Mouse (Mus musculus) heart, postnatal 0 days (tissue): ENCODE measurements around the gene Tfrc. TPM values are rescaled to one million over a fixed set of nuclear protein-coding genes. Genes with fewer than 3 reads are reported as not detected.

ENCODE experiments used
- ATAC-seq: fragments of 200-750 bp; cut with Nextera tagmentation; 2 replicates; pipeline ENCODE4 v1.8.0; 2017; ENCODE audit warnings: low read depth, moderate number of reproducible peaks, moderate library complexity; ENCODE audit not compliant: insufficient read depth
- DNase-seq: peaks from one replicate; pipeline ENCODE4 v3.0.0-alpha.2; 2016; ENCODE audit warnings: low spot score
- H3K27ac ChIP-seq: fragments of 300-500 bp; sonication (generic); 2 replicates; pipeline ENCODE4 v1.5.1; 2014; ENCODE audit warnings: low read depth, mild to moderate bottlenecking
- H3K27me3 ChIP-seq: fragments of 300-500 bp; sonication (generic); 2 replicates; pipeline ENCODE4 v1.6.1; 2014; ENCODE audit warnings: low read length, mixed read lengths; ENCODE audit not compliant: control insufficient read depth, insufficient read depth
- H3K36me3 ChIP-seq: fragments of 300-500 bp; sonication (generic); replicated peaks from 2 replicates; pipeline ENCODE4 v1.6.1; 2014; ENCODE audit warnings: low read length, mixed read lengths; ENCODE audit not compliant: control insufficient read depth, insufficient read depth
- H3K4me1 ChIP-seq: fragments of 300-500 bp; sonication (generic); 2 replicates; pipeline ENCODE4 v1.6.1; 2014; ENCODE audit warnings: antibody characterized with exemption; ENCODE audit not compliant: control insufficient read depth, insufficient read depth
- H3K4me2 ChIP-seq: fragments of 300-500 bp; sonication (generic); 2 replicates; pipeline ENCODE4 v1.6.1; 2014; ENCODE audit warnings: low read depth, mild to moderate bottlenecking, low read length, moderate library complexity
- H3K4me3 ChIP-seq: fragments of 300-500 bp; sonication (generic); 2 replicates; pipeline ENCODE4 v1.5.1; 2014; ENCODE audit warnings: low read depth, low read length
- H3K9ac ChIP-seq: fragments of 300-500 bp; sonication (generic); replicated peaks from 2 replicates; pipeline ENCODE4 v1.6.1; 2014; ENCODE audit warnings: low read depth, low read length, mixed read lengths
- H3K9me3 ChIP-seq: fragments of 300-500 bp; sonication (generic); replicated peaks from 2 replicates; pipeline ENCODE4 v1.6.1; 2016; ENCODE audit warnings: low read length; ENCODE audit not compliant: control insufficient read depth
- CTCF ChIP-seq: IDR thresholded peaks from 2 replicates; pipeline ENCODE4 v1.5.1; 2016; ENCODE audit warnings: antibody characterized with exemption, control low read depth, low read depth
- EP300 ChIP-seq: IDR thresholded peaks from 2 replicates; pipeline ENCODE4 v1.6.1; 2016; ENCODE audit warnings: antibody characterized with exemption, low read depth
- WGBS: fragments of 180-500 bp; shearing (Covaris S2); extraction: QIAGEN DNeasy Blood & Tissue Kit; methylation state at CpG from one replicate; pipeline ENCODE4 v1.1.7; 2014; 5-methylcytosine and 5-hydroxymethylcytosine counted together
- polyA plus RNA-seq: library from polyadenylated mRNA; unstranded; fragments of >200 nt; fragmentation: Nextera tagmentation; extraction: Ambion mirVana; gene quantifications from 2 replicates; pipeline ENCODE4 v1.2.1, GENCODE M21; 2015
- total RNA-seq: library from RNA; depleted of rRNA; stranded (reverse); fragments of >200 nt; gene quantifications from 2 replicates; pipeline ENCODE4 v1.2.3, GENCODE M21; 2014; ENCODE audit warnings: low replicate concordance

Tfrc gene
- total and polyA plus RNA-seq, 2 experiments from 2014 or later = 57.1 to 71.7 TPM

DNA sequence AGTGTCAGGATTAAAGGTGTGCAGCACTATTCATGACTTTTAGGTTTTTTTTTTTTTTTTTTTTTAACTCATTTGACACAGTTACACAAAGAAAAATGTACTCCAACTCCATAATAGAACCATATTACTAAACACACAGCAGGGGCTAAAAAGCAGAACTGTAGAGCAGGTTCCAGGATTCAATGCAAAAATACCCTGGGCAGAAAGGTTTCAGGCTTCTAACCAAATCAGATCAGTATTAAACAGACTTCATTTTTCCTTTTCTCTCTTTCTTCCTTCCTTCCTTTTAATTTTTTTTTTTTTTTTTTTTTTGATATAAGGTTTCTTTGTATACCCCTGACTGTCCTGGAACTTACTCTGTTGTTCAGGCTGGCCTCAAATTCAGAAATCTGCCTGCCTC, 41.7 kb downstream of the Tfrc start:
- peak overlapping the region; percentile 68 for H3K27ac ChIP-seq
- TF ChIP-seq EP300 = no peak
- no peak for TF ChIP-seq CTCF
- H3K4me2 ChIP-seq = no peak overlapping the region
- no peaks in the 10 kb centered on the region; the same call in 1 of the 2 replicates for H3K36me3 ChIP-seq
- no peak overlapping the region for H3K9ac ChIP-seq
- ATAC-seq (no peak), DNase-seq (no peak)
- no peaks in the 10 kb centered on the region for H3K9me3 ChIP-seq
- H3K4me1 ChIP-seq = peaks cover 11% of the 10 kb centered on the region
- H3K27me3 ChIP-seq = no peaks in the 10 kb centered on the region
- no peak overlapping the region for H3K4me3 ChIP-seq

GRCm38 (mm10) chr16:32650974-32651618, 42.4 kb downstream of the Tfrc start:
- peak; percentile 44 for ATAC-seq
- 50% methylated on average over 5 of the region's 5 CpGs for WGBS

DNA sequence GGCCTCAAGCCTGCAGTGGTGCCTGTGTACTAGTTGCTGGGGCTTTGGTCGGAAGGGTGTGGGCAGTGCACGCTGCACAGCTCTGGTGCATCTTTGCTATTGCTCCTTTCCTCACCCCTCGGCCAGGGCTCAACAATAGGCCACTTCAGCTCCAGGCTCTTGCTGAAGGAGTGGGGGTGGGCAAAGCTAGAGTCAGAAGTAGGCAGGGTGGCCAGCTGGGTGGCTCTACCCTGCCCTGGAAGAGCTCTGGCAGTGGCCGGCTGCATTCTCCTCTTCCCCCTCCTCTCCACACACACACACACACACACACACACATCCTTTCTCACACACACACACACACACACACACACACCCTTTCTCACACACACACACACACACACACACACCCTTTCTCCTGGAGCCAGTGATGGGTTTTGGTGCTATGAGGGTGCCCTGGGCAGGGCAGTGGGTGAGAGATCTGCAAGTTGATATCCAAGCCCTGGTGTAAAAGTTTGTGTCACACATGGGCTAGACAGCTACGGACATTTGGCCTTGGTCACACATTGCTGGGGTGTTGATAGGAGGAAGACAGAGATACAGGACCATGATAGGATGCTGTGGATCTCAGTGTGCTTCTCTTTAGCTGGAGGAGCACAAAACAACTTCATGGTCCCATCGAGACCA, 45.5 kb downstream of the Tfrc start:
- no peak overlapping the region for H3K4me2 ChIP-seq
- no peak overlapping the region for H3K27ac ChIP-seq
- no peaks in the 10 kb centered on the region for H3K9me3 ChIP-seq
- WGBS = 62% methylated on average over 5 of the region's 6 CpGs
- no peak overlapping the region for H3K9ac ChIP-seq
- DNase-seq = no peak
- no peak overlapping the region for H3K4me3 ChIP-seq
- no peaks in the 10 kb centered on the region; the same call in 1 of the 2 replicates for H3K36me3 ChIP-seq
- peaks cover 10% of the 10 kb centered on the region for H3K4me1 ChIP-seq
- ATAC-seq = no peak
- TF ChIP-seq EP300 (no peak), CTCF (no peak)
- H3K27me3 ChIP-seq = no peaks in the 10 kb centered on the region

More at GRCm38 (mm10) chr16:32650974-32651618, 42.4 kb downstream of the Tfrc start:
- no peaks in the 10 kb centered on the region for H3K9me3 ChIP-seq
- no peak for DNase-seq
- peak overlapping the region; percentile 68 for H3K27ac ChIP-seq
- no peak overlapping the region for H3K9ac ChIP-seq
- no peaks in the 10 kb centered on the region for H3K27me3 ChIP-seq
- no peak overlapping the region for H3K4me3 ChIP-seq
- no peak for TF ChIP-seq EP300
- no peak for TF ChIP-seq CTCF
- H3K4me1 ChIP-seq = peaks cover 5% of the 10 kb centered on the region; the same call in 1 of the 2 replicates
- H3K4me2 ChIP-seq = peak overlapping the region; percentile 21; the same call in 1 of the 2 replicates
- no peaks in the 10 kb centered on the region; the same call in 1 of the 2 replicates for H3K36me3 ChIP-seq

- no peaks in the 10 kb centered on the region; the same call in 1 of the 2 replicates for H3K36me3 ChIP-seq
- WGBS = 85% methylated on average over 4 of the region's 4 CpGs
- TF ChIP-seq CTCF = no peak
- no peak for TF ChIP-seq EP300
- no peaks in the 10 kb centered on the region for H3K9me3 ChIP-seq
- H3K9ac ChIP-seq = no peak overlapping the region
- ATAC-seq (no peak), DNase-seq (no peak)
- no peaks in the 10 kb centered on the region for H3K27me3 ChIP-seq
- no peak overlapping the region for H3K27ac ChIP-seq
- no peak overlapping the region for H3K4me2 ChIP-seq
- H3K4me3 ChIP-seq = no peak overlapping the region
- peaks cover 21% of the 10 kb centered on the region for H3K4me1 ChIP-seq
Observed at GRCm38 (mm10) chr16:32655534-32655933, 46.8 kb downstream of the Tfrc start.

DNA sequence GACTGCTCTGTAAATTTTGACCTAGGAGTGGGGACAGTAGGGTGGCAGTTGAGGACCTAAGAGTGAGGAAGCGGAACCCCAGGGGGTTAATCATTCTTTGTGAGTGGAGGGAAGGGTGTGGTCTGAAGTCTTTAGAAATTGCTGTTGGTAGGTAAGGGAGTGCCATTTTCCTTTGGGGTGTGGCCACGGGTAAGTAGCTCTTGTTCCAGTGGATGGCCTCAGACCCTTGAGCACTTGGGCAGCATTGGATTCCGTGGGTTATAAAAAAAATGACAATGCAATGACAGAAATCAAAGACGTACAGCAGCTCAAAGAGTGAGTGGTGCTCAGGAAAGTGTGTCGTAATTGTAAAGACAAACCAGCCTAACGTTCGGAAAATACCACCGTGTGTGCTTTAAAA, 47.6 kb downstream of the Tfrc start:
- no peak overlapping the region for H3K4me3 ChIP-seq
- no peak overlapping the region for H3K4me2 ChIP-seq
- ATAC-seq (no peak), DNase-seq (no peak)
- no peaks in the 10 kb centered on the region for H3K9me3 ChIP-seq
- 70% methylated on average over 8 of the region's 8 CpGs for WGBS
- H3K4me1 ChIP-seq = peaks cover 27% of the 10 kb centered on the region
- TF ChIP-seq EP300 (no peak), CTCF (no peak)
- no peak overlapping the region for H3K27ac ChIP-seq
- H3K27me3 ChIP-seq = no peaks in the 10 kb centered on the region
- H3K36me3 ChIP-seq = no peaks in the 10 kb centered on the region; the same call in 1 of the 2 replicates
- H3K9ac ChIP-seq = no peak overlapping the region
